Mouse (Mus musculus): ENCODE data around the gene Smu1. TPM values are rescaled to one million over a fixed set of nuclear protein-coding genes. Genes with fewer than 3 reads are reported as not detected.
A peak's percentile ranks its signal among the peaks of the same experiment; 100 is the strongest.

Gene Smu1
- polyA plus RNA-seq, 1 experiment from 2014 or later: 147 TPM

GRCm38 (mm10) chr4:40700216-40700615 lies 57.5 kb downstream of the Smu1 start:
- 85% methylated on average over 8 of the region's 8 CpGs for WGBS
- H3K4me2 ChIP-seq: no peak overlapping the region
- H3K36me3 ChIP-seq: peaks cover 18% of the 10 kb centered on the region
- 0 out of 2 replicates have a peak overlapping the region, but pooled peaks have one; percentile 6 for H3K9ac ChIP-seq
- H3K27me3 ChIP-seq: no peaks in the 10 kb centered on the region
- no peak overlapping the region for H3K27ac ChIP-seq
- H3K4me1 ChIP-seq: peaks cover 20% of the 10 kb centered on the region
- H3K9me3 ChIP-seq: no peaks in the 10 kb centered on the region
- no peak for ATAC-seq (ENCODE audit: insufficient number of reproducible peaks, insufficient read depth, low FRiP score, low TSS enrichment, low read depth)
- H3K4me3 ChIP-seq: no peak overlapping the region

- H3K4me1 ChIP-seq: peaks cover 7% of the 10 kb centered on the region
- WGBS: 80% methylated on average over 7 of the region's 7 CpGs
- ATAC-seq (ENCODE audit: insufficient number of reproducible peaks, insufficient read depth, low FRiP score, low TSS enrichment, low read depth): no peak
- no peaks in the 10 kb centered on the region for H3K9me3 ChIP-seq
- no peak overlapping the region for H3K4me2 ChIP-seq
- H3K27me3 ChIP-seq: no peaks in the 10 kb centered on the region
- no peak overlapping the region for H3K4me3 ChIP-seq
- no peak overlapping the region for H3K9ac ChIP-seq
- no peak overlapping the region for H3K27ac ChIP-seq
- peaks cover 45% of the 10 kb centered on the region for H3K36me3 ChIP-seq
These were observed 60.7 kb downstream of the Smu1 start for GRCm38 (mm10) chr4:40697059-40697458.

GRCm38 (mm10) chr4:40691100-40691499 lies 66.6 kb downstream of the Smu1 start:
- Histone ChIP-seq H3K9me3 (no peaks in the 10 kb centered on the region), H3K4me3 (no peak overlapping the region), H3K27ac (no peak overlapping the region), H3K9ac (no peak overlapping the region), H3K27me3 (no peaks in the 10 kb centered on the region), H3K4me2 (no peak overlapping the region), H3K4me1 (no peaks in the 10 kb centered on the region), H3K36me3 (peaks cover 76% of the 10 kb centered on the region)
- ATAC-seq (ENCODE audit: insufficient number of reproducible peaks, insufficient read depth, low FRiP score, low TSS enrichment, low read depth): no peak
- WGBS: 54% methylated on average over 11 of the region's 11 CpGs

MicroRNAs within 50 kb of the gene (microRNA counts, 519-probe panel; counts per million panel counts)
- microRNA mmu-miR-207: 1,079 counts per million, percentile 45 among the panel's probes with 10 or more counts

Small RNAs within 50 kb of the gene (microRNA-seq; reads per million reads assigned to microRNA genes)
- not detected for gene Mir207

Other genes with a start within 250 kb of the Smu1 start
- 40.4 TPM in 2 replicates for gene Aptx, start 54.7 kb downstream of the Smu1 start, polyA plus RNA-seq (2015; fragmentation: Nextera tagmentation; extraction: Ambion mirVana)
- gene Dnaja1, start 35.8 kb downstream of the Smu1 start, polyA plus RNA-seq (2015; fragmentation: Nextera tagmentation; extraction: Ambion mirVana): 435 and 438 TPM in 2 replicates
- 39.7 and 39.9 TPM in 2 replicates for gene B4galt1, start 96.1 kb upstream of the Smu1 start, polyA plus RNA-seq (2015; fragmentation: Nextera tagmentation; extraction: Ambion mirVana)
- gene Spink4, start 162.1 kb upstream of the Smu1 start, polyA plus RNA-seq (2015; fragmentation: Nextera tagmentation; extraction: Ambion mirVana): not detected in 2 replicates
- 233 and 253 TPM in 2 replicates for gene Bag1, start 190.4 kb upstream of the Smu1 start, polyA plus RNA-seq (2015; fragmentation: Nextera tagmentation; extraction: Ambion mirVana)
- gene Chmp5, start 190.5 kb upstream of the Smu1 start, polyA plus RNA-seq (2015; fragmentation: Nextera tagmentation; extraction: Ambion mirVana): 114 and 129 TPM in 2 replicates
- gene Nfx1, start 213.0 kb upstream of the Smu1 start, polyA plus RNA-seq (2015; fragmentation: Nextera tagmentation; extraction: Ambion mirVana): 101 and 107 TPM in 2 replicates

Data from embryonic facial prominence, embryonic 13.5 days (tissue).